Mouse (Mus musculus) adrenal gland, postnatal 25 days (tissue): ENCODE data around the gene Rin2. TPM values are rescaled to one million over a fixed set of nuclear protein-coding genes. Genes with fewer than 3 reads are reported as not detected.

Experiments used
- DNase-seq: peaks from one replicate; pipeline ENCODE4 v3.0.0; 2021; ENCODE audit warnings: mixed read lengths
- long read RNA-seq: library from polyadenylated mRNA; stranded (forward); transcript quantifications from one replicate; pipeline ENCODE4 v2.0.0, GENCODE M21; 2021
- total RNA-seq: library from RNA; stranded (reverse); gene quantifications from 2 replicates; pipeline ENCODE4 v1.2.3, GENCODE M21; 2021

Rin2 gene
- total RNA-seq: 19.0 and 30.9 TPM in 2 replicates
- long read RNA-seq, partial matches to known transcripts: 21 of 25 reads
- long read RNA-seq, other reads (novel, unspliced or antisense): 4 of 25 reads

GRCm38 (mm10) chr2:145675142-145675755, at the start of gene Rin2:
Rin2 (plus strand) TSS chr2:145675215.
- peak; percentile 69 for DNase-seq

- DNase-seq: no peak
Measured at GRCm38 (mm10) chr2:145631123-145631798, 43.8 kb upstream of the Rin2 start.

- DNase-seq: no peak
Measured at GRCm38 (mm10) chr2:145631799-145632174, 43.2 kb upstream of the Rin2 start.

- DNase-seq: no peak
Measured at GRCm38 (mm10) chr2:145633811-145634210, 41.2 kb upstream of the Rin2 start.

- DNase-seq: no peak
Measured at GRCm38 (mm10) chr2:145640255-145640984, 34.6 kb upstream of the Rin2 start.

- DNase-seq: no peak
Measured at GRCm38 (mm10) chr2:145655373-145655960, 19.5 kb upstream of the Rin2 start.

GRCm38 (mm10) chr2:145656121-145656520, 18.9 kb upstream of the Rin2 start:
- DNase-seq: no peak

- no peak for DNase-seq
Measured at GRCm38 (mm10) chr2:145656716-145657115, 18.3 kb upstream of the Rin2 start.

- no peak for DNase-seq
Measured at GRCm38 (mm10) chr2:145661242-145661641, 13.8 kb upstream of the Rin2 start.

- DNase-seq: no peak
Measured at GRCm38 (mm10) chr2:145663899-145664298, 11.1 kb upstream of the Rin2 start.

GRCm38 (mm10) chr2:145664311-145664710, 10.7 kb upstream of the Rin2 start:
- no peak for DNase-seq

- DNase-seq: no peak
Measured at GRCm38 (mm10) chr2:145668135-145668534, 6.9 kb upstream of the Rin2 start.

- DNase-seq: no peak
Measured at GRCm38 (mm10) chr2:145670131-145670530, 4.9 kb upstream of the Rin2 start.

- no peak for DNase-seq
Measured at GRCm38 (mm10) chr2:145674496-145675141, 396 bp upstream of the Rin2 start.

GRCm38 (mm10) chr2:145675756-145676543, 935 bp downstream of the Rin2 start:
- DNase-seq: peak; percentile 48

GRCm38 (mm10) chr2:145676544-145676925, 1.5 kb downstream of the Rin2 start:
- DNase-seq: no peak

- no peak for DNase-seq
Measured at GRCm38 (mm10) chr2:145676936-145677335, 1.9 kb downstream of the Rin2 start.

- DNase-seq: no peak
Measured at GRCm38 (mm10) chr2:145680141-145680540, 5.1 kb downstream of the Rin2 start.

GRCm38 (mm10) chr2:145680762-145681161, 5.7 kb downstream of the Rin2 start:
- no peak for DNase-seq

GRCm38 (mm10) chr2:145681626-145682025, 6.6 kb downstream of the Rin2 start:
- no peak for DNase-seq

- DNase-seq: no peak
Measured at GRCm38 (mm10) chr2:145682924-145683323, 7.9 kb downstream of the Rin2 start.

- DNase-seq: peak; percentile 53
Measured at GRCm38 (mm10) chr2:145683536-145683935, 8.5 kb downstream of the Rin2 start.
